Mouse (Mus musculus) heart, embryonic 11.5 days (tissue): ENCODE results near the gene Ccdc137. TPM values are rescaled to one million over a fixed set of nuclear protein-coding genes. Genes with fewer than 3 reads are reported as not detected.

Experiments used
- ATAC-seq: fragments of 200-750 bp; cut with Nextera tagmentation; replicated peaks from 2 replicates; pipeline ENCODE4 v1.8.0; 2017; ENCODE audit warnings: moderate library complexity; ENCODE audit not compliant: insufficient number of reproducible peaks, low FRiP score, low TSS enrichment
- H3K27ac ChIP-seq: fragments of 300-500 bp; sonication (generic); 2 replicates; pipeline ENCODE4 v1.5.1; 2014; ENCODE audit warnings: mild to moderate bottlenecking, low read depth, low read length
- H3K27me3 ChIP-seq: fragments of 300-500 bp; sonication (generic); 2 replicates; pipeline ENCODE4 v1.6.1; 2014; ENCODE audit warnings: mild to moderate bottlenecking, low read length, mixed read lengths; ENCODE audit not compliant: control insufficient read depth, insufficient read depth
- H3K36me3 ChIP-seq: fragments of 300-500 bp; sonication (generic); 2 replicates; pipeline ENCODE4 v1.6.1; 2014; ENCODE audit warnings: mild to moderate bottlenecking, low read length, moderate library complexity, mixed read lengths; ENCODE audit not compliant: control insufficient read depth, insufficient read depth
- H3K4me1 ChIP-seq: fragments of 300-500 bp; sonication (generic); 2 replicates; pipeline ENCODE4 v1.6.1; 2014; ENCODE audit warnings: low read length; ENCODE audit not compliant: control insufficient read depth, insufficient read depth
- H3K4me2 ChIP-seq: fragments of 300-500 bp; sonication (generic); 2 replicates; pipeline ENCODE4 v1.6.1; 2014; ENCODE audit warnings: mild to moderate bottlenecking, moderate library complexity
- H3K4me3 ChIP-seq: fragments of 300-500 bp; sonication (generic); 2 replicates; pipeline ENCODE4 v1.5.1; 2014; ENCODE audit warnings: low read depth, low read length
- H3K9ac ChIP-seq: fragments of 300-500 bp; sonication (generic); 2 replicates; pipeline ENCODE4 v1.6.1; 2014; ENCODE audit warnings: mild to moderate bottlenecking, low read depth, low read length, moderate library complexity
- H3K9me3 ChIP-seq: fragments of 300-500 bp; sonication (generic); replicated peaks from 2 replicates; pipeline ENCODE4 v1.6.1; 2016; ENCODE audit warnings: low read length; ENCODE audit not compliant: control insufficient read depth
- WGBS: fragments of 180-500 bp; shearing (Covaris S2); extraction: QIAGEN DNeasy Blood & Tissue Kit; methylation state at CpG from one replicate; pipeline ENCODE4 v1.1.7; 2014; ENCODE audit not compliant: insufficient replicate concordance; 5-methylcytosine and 5-hydroxymethylcytosine counted together
- polyA plus RNA-seq: library from polyadenylated mRNA; unstranded; fragments of >200 nt; fragmentation: Nextera tagmentation; extraction: Ambion mirVana; gene quantifications from 2 replicates; pipeline ENCODE4 v1.2.1, GENCODE M21; 2014

Gene Ccdc137
- polyA plus RNA-seq, 1 experiment from 2014 or later, result 27.5 TPM

GRCm38 (mm10) chr11:120508290-120508870, 50.5 kb downstream of the Ccdc137 start:
- Histone ChIP-seq H3K4me3 (no peak overlapping the region), H3K27me3 (no peaks in the 10 kb centered on the region), H3K9ac (no peak overlapping the region), H3K4me1 (peaks cover 3% of the 10 kb centered on the region; the same call in 1 of the 2 replicates), H3K4me2 (no peak overlapping the region), H3K27ac (no peak overlapping the region), H3K9me3 (no peaks in the 10 kb centered on the region), H3K36me3 (no peaks in the 10 kb centered on the region)
- no peak for ATAC-seq
- 75% methylated on average over 9 of the region's 9 CpGs for WGBS

- 32% methylated on average over 4 of the region's 4 CpGs for WGBS
- no peak for ATAC-seq
- no peak overlapping the region for H3K4me3 ChIP-seq
- H3K4me2 ChIP-seq, result peak overlapping the region; percentile 67
- peak overlapping the region; percentile 38; the same call in 1 of the 2 replicates for H3K27ac ChIP-seq
- H3K4me1 ChIP-seq, result peaks cover 3% of the 10 kb centered on the region; the same call in 1 of the 2 replicates
- no peak overlapping the region for H3K9ac ChIP-seq
- no peaks in the 10 kb centered on the region for H3K36me3 ChIP-seq
- H3K9me3 ChIP-seq, result no peaks in the 10 kb centered on the region
- H3K27me3 ChIP-seq, result no peaks in the 10 kb centered on the region
Measured at GRCm38 (mm10) chr11:120509940-120510339, 52.0 kb downstream of the Ccdc137 start.

GRCm38 (mm10) chr11:120510375-120511030, 52.6 kb downstream of the Ccdc137 start:
- Histone ChIP-seq H3K36me3 (no peaks in the 10 kb centered on the region), H3K4me3 (peak overlapping the region; percentile 36), H3K9me3 (no peaks in the 10 kb centered on the region), H3K4me2 (peak overlapping the region; percentile 67), H3K9ac (peak overlapping the region; percentile 73), H3K27me3 (no peaks in the 10 kb centered on the region), H3K27ac (peak overlapping the region; percentile 38; the same call in 1 of the 2 replicates), H3K4me1 (peaks cover 3% of the 10 kb centered on the region; the same call in 1 of the 2 replicates)
- 6% methylated on average over 16 of the region's 16 CpGs for WGBS
- ATAC-seq, result no peak

- Histone ChIP-seq H3K4me2 (no peak overlapping the region), H3K4me3 (no peak overlapping the region), H3K9ac (no peak overlapping the region), H3K4me1 (peaks cover 3% of the 10 kb centered on the region; the same call in 1 of the 2 replicates), H3K27ac (no peak overlapping the region), H3K36me3 (no peaks in the 10 kb centered on the region), H3K9me3 (no peaks in the 10 kb centered on the region), H3K27me3 (peaks cover 2% of the 10 kb centered on the region; the same call in 1 of the 2 replicates)
- no peak for ATAC-seq
- 57% methylated on average over 6 of the region's 6 CpGs for WGBS
Measured at GRCm38 (mm10) chr11:120512790-120513453, 55.0 kb downstream of the Ccdc137 start.

Other genes with a start within 250 kb of the Ccdc137 start
- gene Bahcc1, start 225.2 kb upstream of the Ccdc137 start, polyA plus RNA-seq, result 7.0 and 9.1 TPM in 2 replicates
- gene Actg1, start 109.6 kb upstream of the Ccdc137 start, polyA plus RNA-seq, result 1,448 and 1,508 TPM in 2 replicates
- 0.57 TPM in 1 of 2 replicates, not detected in the other for gene Fscn2, start 96.6 kb upstream of the Ccdc137 start, polyA plus RNA-seq
- 24.2 and 29.6 TPM in 2 replicates for gene Faap100, start 79.4 kb upstream of the Ccdc137 start, polyA plus RNA-seq
- gene Nploc4, start 20.4 kb upstream of the Ccdc137 start, polyA plus RNA-seq, result 31.0 and 36.7 TPM in 2 replicates
- gene Tspan10, start 15.5 kb upstream of the Ccdc137 start, polyA plus RNA-seq, result not detected in 2 replicates
- 0.24 TPM in 1 of 2 replicates, not detected in the other for gene Pde6g, start 4.6 kb upstream of the Ccdc137 start, polyA plus RNA-seq
- gene Oxld1, start within 50 bp of the Ccdc137 start, polyA plus RNA-seq, result 16.9 and 19.6 TPM in 2 replicates
- 43.6 and 48.4 TPM in 2 replicates for gene Arl16, start 9.5 kb downstream of the Ccdc137 start, polyA plus RNA-seq
- gene Mrpl12, start 26.5 kb downstream of the Ccdc137 start, polyA plus RNA-seq, result 222 and 232 TPM in 2 replicates
- gene Slc25a10, start 33.7 kb downstream of the Ccdc137 start, polyA plus RNA-seq, result 44.2 and 48.3 TPM in 2 replicates
- 1.5 and 1.8 TPM in 2 replicates for gene Gcgr, start 72.6 kb downstream of the Ccdc137 start, polyA plus RNA-seq
- gene Mcrip1, start 91.6 kb downstream of the Ccdc137 start, polyA plus RNA-seq, result 157 and 168 TPM in 2 replicates
- not detected in 2 replicates for gene Ppp1r27, start 93.0 kb downstream of the Ccdc137 start, polyA plus RNA-seq
- gene P4hb, start 115.1 kb downstream of the Ccdc137 start, polyA plus RNA-seq, result 506 and 569 TPM in 2 replicates
- gene Arhgdia, start 123.5 kb downstream of the Ccdc137 start, polyA plus RNA-seq, result 468 and 477 TPM in 2 replicates
- 333 and 334 TPM in 2 replicates for gene Alyref, start 140.2 kb downstream of the Ccdc137 start, polyA plus RNA-seq
- gene Anapc11, start 140.3 kb downstream of the Ccdc137 start, polyA plus RNA-seq, result 200 and 201 TPM in 2 replicates
- 8.8 and 9.1 TPM in 2 replicates for gene Npb, start 150.4 kb downstream of the Ccdc137 start, polyA plus RNA-seq
- gene Pcyt2, start 159.8 kb downstream of the Ccdc137 start, polyA plus RNA-seq, result 79.2 and 79.9 TPM in 2 replicates
- 18.8 and 22.5 TPM in 2 replicates for gene Sirt7, start 167.1 kb downstream of the Ccdc137 start, polyA plus RNA-seq
- gene Mafg, start 175.5 kb downstream of the Ccdc137 start, polyA plus RNA-seq, result 19.4 and 20.2 TPM in 2 replicates
- gene Pycr1, start 185.7 kb downstream of the Ccdc137 start, polyA plus RNA-seq, result 22.8 and 24.9 TPM in 2 replicates
- gene Myadml2, start 190.0 kb downstream of the Ccdc137 start, polyA plus RNA-seq, result 8.1 and 12.3 TPM in 2 replicates
- gene Notum, start 203.1 kb downstream of the Ccdc137 start, polyA plus RNA-seq, result 1.4 and 1.5 TPM in 2 replicates
- gene Aspscr1, start 214.9 kb downstream of the Ccdc137 start, polyA plus RNA-seq, result 93.9 and 103 TPM in 2 replicates